Mouse (Mus musculus) hindbrain, postnatal 0 days (tissue): ENCODE data around the gene Pdcl2. TPM values are rescaled to one million over a fixed set of nuclear protein-coding genes. Genes with fewer than 3 reads are reported as not detected.

Experiments
- ATAC-seq: fragments of 200-750 bp; cut with Nextera tagmentation; 2 replicates; pipeline ENCODE4 v1.8.0; 2017; ENCODE audit warnings: mild to moderate bottlenecking, moderate TSS enrichment, moderate library complexity
- DNase-seq: peaks from one replicate; pipeline ENCODE4 v3.0.0-alpha.2; 2015; ENCODE audit warnings: low spot score
- H3K27ac ChIP-seq: fragments of 300-500 bp; sonication (generic); 2 replicates; pipeline ENCODE4 v1.5.1; 2014; ENCODE audit warnings: mild to moderate bottlenecking
- H3K27me3 ChIP-seq: fragments of 300-500 bp; sonication (generic); 2 replicates; pipeline ENCODE4 v1.6.1; 2014; ENCODE audit warnings: low read length, mixed read lengths; ENCODE audit not compliant: insufficient read depth
- H3K36me3 ChIP-seq: fragments of 300-500 bp; sonication (generic); 2 replicates; pipeline ENCODE4 v1.6.1; 2014; ENCODE audit warnings: low read length, mixed read lengths; ENCODE audit not compliant: insufficient read depth
- H3K4me1 ChIP-seq: fragments of 300-500 bp; sonication (generic); 2 replicates; pipeline ENCODE4 v1.6.1; 2014; ENCODE audit warnings: antibody characterized with exemption, low read length, mixed read lengths; ENCODE audit not compliant: insufficient read depth
- H3K4me2 ChIP-seq: fragments of 300-500 bp; sonication (generic); 2 replicates; pipeline ENCODE4 v1.6.1; 2014; ENCODE audit warnings: low read depth, mild to moderate bottlenecking, low read length, moderate library complexity, mixed read lengths
- H3K4me3 ChIP-seq: fragments of 300-500 bp; sonication (generic); 2 replicates; pipeline ENCODE4 v1.5.1; 2014; ENCODE audit warnings: low read length
- H3K9ac ChIP-seq: fragments of 300-500 bp; sonication (generic); replicated peaks from 2 replicates; pipeline ENCODE4 v1.6.1; 2014; ENCODE audit warnings: mild to moderate bottlenecking, low read length, moderate library complexity, mixed read lengths
- H3K9me3 ChIP-seq: fragments of 300-500 bp; sonication (generic); 2 replicates; pipeline ENCODE4 v1.6.1; 2016; ENCODE audit warnings: low read length, mixed read lengths
- CTCF ChIP-seq: IDR thresholded peaks from 2 replicates; pipeline ENCODE4 v1.5.1; 2016; ENCODE audit warnings: antibody characterized with exemption, control low read depth, low read depth
- WGBS: fragments of 180-500 bp; shearing (Covaris S2); extraction: QIAGEN DNeasy Blood & Tissue Kit; methylation state at CpG from one replicate; pipeline ENCODE4 v1.1.7; 2014; 5-methylcytosine and 5-hydroxymethylcytosine counted together
- polyA plus RNA-seq: library from polyadenylated mRNA; unstranded; fragments of >200 nt; fragmentation: Nextera tagmentation; extraction: Ambion mirVana; gene quantifications from 2 replicates; pipeline ENCODE4 v1.2.1, GENCODE M21; 2015
- total RNA-seq: library from RNA; depleted of rRNA; stranded (reverse); fragments of >200 nt; gene quantifications from 2 replicates; pipeline ENCODE4 v1.2.3, GENCODE M21; 2014; rRNA removed

Gene Pdcl2
- not detected in 2 replicates for total RNA-seq
- polyA plus RNA-seq, result not detected in 2 replicates

GRCm38 (mm10) chr5:76330953-76331352 lies at the start of gene Pdcl2:
Gene Pdcl2, minus strand, starts transcription at chr5:76331156.
- H3K27ac ChIP-seq, result no peak within 1 kb of the TSS
- H3K9ac ChIP-seq, result no peak within 1 kb of the TSS
- no peak for TF ChIP-seq CTCF
- ATAC-seq (no peak), DNase-seq (no peak)
- H3K4me1 ChIP-seq, result no peaks in the 10 kb centered on the region
- no peaks in the 10 kb centered on the region for H3K27me3 ChIP-seq
- 85% methylated on average over 7 of the region's 7 CpGs for WGBS
- no peak within 1 kb of the TSS for H3K4me3 ChIP-seq
- H3K36me3 ChIP-seq, result no peaks in the 10 kb centered on the region
- no peaks in the 10 kb centered on the region for H3K9me3 ChIP-seq
- no peak within 1 kb of the TSS for H3K4me2 ChIP-seq

GRCm38 (mm10) chr5:76379216-76379615 lies 48.3 kb upstream of the Pdcl2 start:
- Histone ChIP-seq H3K4me2 (no peak overlapping the region), H3K4me3 (no peak overlapping the region), H3K9ac (no peak overlapping the region), H3K9me3 (no peaks in the 10 kb centered on the region), H3K27ac (no peak overlapping the region), H3K36me3 (no peaks in the 10 kb centered on the region), H3K27me3 (no peaks in the 10 kb centered on the region), H3K4me1 (no peaks in the 10 kb centered on the region)
- no peak for TF ChIP-seq CTCF
- DNase-seq (no peak), ATAC-seq (no peak)
- 34% methylated on average over 3 of the region's 3 CpGs for WGBS

- Histone ChIP-seq H3K4me2 (no peak overlapping the region), H3K36me3 (no peaks in the 10 kb centered on the region), H3K4me3 (no peak overlapping the region), H3K27ac (no peak overlapping the region), H3K27me3 (0 out of 2 replicates have a peak, but pooled peaks cover 3% of the 10 kb centered on the region), H3K9me3 (no peaks in the 10 kb centered on the region), H3K9ac (no peak overlapping the region), H3K4me1 (no peaks in the 10 kb centered on the region)
- DNase-seq (no peak), ATAC-seq (no peak)
- WGBS, result 83% methylated on average over 8 of the region's 8 CpGs
- TF ChIP-seq CTCF, result no peak
These were observed 38.4 kb upstream of the Pdcl2 start for GRCm38 (mm10) chr5:76369215-76369840.

GRCm38 (mm10) chr5:76365406-76365805 lies 34.5 kb upstream of the Pdcl2 start:
- no peaks in the 10 kb centered on the region for H3K9me3 ChIP-seq
- no peaks in the 10 kb centered on the region for H3K36me3 ChIP-seq
- DNase-seq (no peak), ATAC-seq (no peak)
- no peak for TF ChIP-seq CTCF
- 35% methylated on average over 5 of the region's 5 CpGs for WGBS
- H3K4me3 ChIP-seq, result no peak overlapping the region
- H3K27ac ChIP-seq, result no peak overlapping the region
- H3K9ac ChIP-seq, result no peak overlapping the region
- H3K4me1 ChIP-seq, result 0 out of 2 replicates have a peak, but pooled peaks cover 8% of the 10 kb centered on the region
- H3K27me3 ChIP-seq, result peaks cover 14% of the 10 kb centered on the region; the same call in 1 of the 2 replicates
- H3K4me2 ChIP-seq, result no peak overlapping the region

GRCm38 (mm10) chr5:76363453-76364104 lies 32.6 kb upstream of the Pdcl2 start, which contains the start of gene Nmu:
Gene Nmu, minus strand, starts transcription at chr5:76363788.
- peak; percentile 32; the same call in 1 of the 2 replicates for ATAC-seq
- H3K4me1 ChIP-seq, result 0 out of 2 replicates have a peak, but pooled peaks cover 8% of the 10 kb centered on the region
- 4% methylated on average over 35 of the region's 35 CpGs for WGBS
- no peaks in the 10 kb centered on the region for H3K9me3 ChIP-seq
- no peak within 1 kb of the TSS for H3K9ac ChIP-seq
- H3K27me3 ChIP-seq, result peaks cover 14% of the 10 kb centered on the region; the same call in 1 of the 2 replicates
- peak within 1 kb of the TSS; percentile 34 for H3K4me3 ChIP-seq
- peak within 1 kb of the TSS; percentile 67 for H3K4me2 ChIP-seq
- TF ChIP-seq CTCF, result no peak
- no peak for DNase-seq
- H3K36me3 ChIP-seq, result no peaks in the 10 kb centered on the region
- no peak within 1 kb of the TSS for H3K27ac ChIP-seq

GRCm38 (mm10) chr5:76360786-76361185 lies 29.8 kb upstream of the Pdcl2 start:
- Histone ChIP-seq H3K4me1 (0 out of 2 replicates have a peak, but pooled peaks cover 8% of the 10 kb centered on the region), H3K9me3 (no peaks in the 10 kb centered on the region), H3K9ac (no peak overlapping the region), H3K36me3 (no peaks in the 10 kb centered on the region), H3K27ac (no peak overlapping the region), H3K27me3 (peaks cover 14% of the 10 kb centered on the region; the same call in 1 of the 2 replicates), H3K4me2 (no peak overlapping the region), H3K4me3 (no peak overlapping the region)
- no peak for TF ChIP-seq CTCF
- no peak for ATAC-seq
- 65% methylated on average over 4 of the region's 4 CpGs for WGBS
- no peak for DNase-seq
